Mouse (Mus musculus) C2C12 (cell line): ENCODE measurements around the gene Gnao1. TPM values are rescaled to one million over a fixed set of nuclear protein-coding genes. Genes with fewer than 3 reads are reported as not detected.

Source experiments
- H3K27me3 ChIP-seq: one replicate; pipeline ENCODE4 v1.6.1; 2011; ENCODE audit not compliant: control insufficient read depth, insufficient read depth, insufficient read length
- H3K36me3 ChIP-seq: one replicate; pipeline ENCODE4 v1.6.1; 2011; ENCODE audit not compliant: control insufficient read depth, insufficient read depth
- H3K4me3 ChIP-seq: one replicate; pipeline ENCODE4 v1.5.1; 2011; ENCODE audit warnings: mild to moderate bottlenecking, control low read depth; ENCODE audit not compliant: poor library complexity, insufficient read depth, severe bottlenecking
- H3K79me2 ChIP-seq: one replicate; pipeline ENCODE4 v1.6.1; 2011; ENCODE audit not compliant: control insufficient read depth, insufficient read depth
- H3K79me3 ChIP-seq: one replicate; pipeline ENCODE4 v1.6.1; 2011; ENCODE audit warnings: low read depth, control low read depth
- H3ac ChIP-seq: one replicate; pipeline ENCODE3; 2011; ENCODE audit warnings: low read depth; ENCODE audit not compliant: control insufficient read depth, insufficient read length
- CEBPB ChIP-seq: IDR thresholded peaks from one replicate; pipeline ENCODE4 v1.6.1; 2011; ENCODE audit warnings: low read depth, mild to moderate bottlenecking, control low read depth, moderate library complexity
- CTCF ChIP-seq: IDR thresholded peaks from one replicate; pipeline ENCODE4 v1.5.1; 2011; ENCODE audit not compliant: control insufficient read depth, insufficient read depth, insufficient read length
- FOSL1 ChIP-seq: IDR thresholded peaks from one replicate; pipeline ENCODE4 v1.8.0; 2011; ENCODE audit warnings: mild to moderate bottlenecking, low read length; ENCODE audit not compliant: poor library complexity, insufficient read depth, severe bottlenecking
- MAX ChIP-seq: IDR thresholded peaks from one replicate; pipeline ENCODE4 v1.6.1; 2011; ENCODE audit warnings: mild to moderate bottlenecking, control low read depth
- MYOD1 ChIP-seq: IDR thresholded peaks from one replicate; pipeline ENCODE4 v1.6.1; 2011; ENCODE audit warnings: low read depth; ENCODE audit not compliant: control insufficient read depth, insufficient read length
- MYOG ChIP-seq: IDR thresholded peaks from one replicate; pipeline ENCODE4 v1.6.1; 2011; ENCODE audit not compliant: control insufficient read depth, insufficient read length; ENCODE audit errors: extremely low read depth
- USF1 ChIP-seq: IDR thresholded peaks from one replicate; pipeline ENCODE4 v1.6.1; 2011; ENCODE audit warnings: low read depth, mild to moderate bottlenecking, control low read depth, moderate library complexity
- polyA plus RNA-seq: library from polyadenylated mRNA; unstranded; fragments of >200 nt; fragmentation: generic; extraction: Trizol; gene quantifications from one replicate; pipeline ENCODE4 v1.2.1, GENCODE M21; 2012; ENCODE audit warnings: missing spikeins

The Gnao1 gene
- polyA plus RNA-seq, 1 experiment: 20.5 TPM

- Histone ChIP-seq H3K79me3 (no peaks in the 10 kb centered on the region), H3K27me3 (no peaks in the 10 kb centered on the region), H3ac (no peak overlapping the region), H3K36me3 (no peaks in the 10 kb centered on the region), H3K4me3 (no peak overlapping the region), H3K79me2 (no peaks in the 10 kb centered on the region)
- TF ChIP-seq MYOD1 (no peak), MYOG (no peak), USF1 (no peak), FOSL1 (no peak)
Measured at GRCm38 (mm10) chr8:93919422-93919821, 109.7 kb downstream of the Gnao1 start.

- Histone ChIP-seq H3K79me2 (no peaks in the 10 kb centered on the region), H3K27me3 (no peaks in the 10 kb centered on the region), H3K36me3 (no peaks in the 10 kb centered on the region), H3K4me3 (no peak overlapping the region), H3K79me3 (no peaks in the 10 kb centered on the region), H3ac (no peak overlapping the region)
- TF ChIP-seq FOSL1 (no peak), CEBPB (no peak), MAX (no peak), MYOD1 (no peak), USF1 (no peak), MYOG (no peak), CTCF (no peak)
Measured at GRCm38 (mm10) chr8:93919916-93920589, 110.3 kb downstream of the Gnao1 start.

GRCm38 (mm10) chr8:93920590-93920948 lies 110.8 kb downstream of the Gnao1 start:
- H3K79me2 ChIP-seq: no peaks in the 10 kb centered on the region
- H3K79me3 ChIP-seq: no peaks in the 10 kb centered on the region
- H3K4me3 ChIP-seq: no peak overlapping the region
- H3ac ChIP-seq: no peak overlapping the region
- H3K36me3 ChIP-seq: no peaks in the 10 kb centered on the region
- no peaks in the 10 kb centered on the region for H3K27me3 ChIP-seq
- TF ChIP-seq MYOD1 (no peak), CTCF (no peak), USF1 (no peak), MYOG (no peak), MAX (no peak), CEBPB (no peak), FOSL1 (no peak)

GRCm38 (mm10) chr8:93923897-93924334 lies 114.2 kb downstream of the Gnao1 start:
- TF ChIP-seq MYOD1 (no peak), MYOG (no peak), CEBPB (no peak), FOSL1 (no peak), CTCF (no peak), USF1 (no peak), MAX (no peak)
- Histone ChIP-seq H3K79me3 (no peaks in the 10 kb centered on the region), H3K36me3 (no peaks in the 10 kb centered on the region), H3ac (no peak overlapping the region), H3K27me3 (no peaks in the 10 kb centered on the region), H3K4me3 (no peak overlapping the region), H3K79me2 (no peaks in the 10 kb centered on the region)

GRCm38 (mm10) chr8:93925513-93925912 lies 115.7 kb downstream of the Gnao1 start:
- Histone ChIP-seq H3K27me3 (no peaks in the 10 kb centered on the region), H3K36me3 (no peaks in the 10 kb centered on the region), H3K79me3 (no peaks in the 10 kb centered on the region), H3ac (no peak overlapping the region), H3K4me3 (no peak overlapping the region), H3K79me2 (no peaks in the 10 kb centered on the region)
- no peak for TF ChIP-seq MYOG
- TF ChIP-seq MAX: no peak
- TF ChIP-seq MYOD1: no peak
- no peak for TF ChIP-seq CEBPB
- no peak for TF ChIP-seq FOSL1
- TF ChIP-seq USF1: no peak
- no peak for TF ChIP-seq CTCF

GRCm38 (mm10) chr8:93929233-93929632 lies 119.5 kb downstream of the Gnao1 start:
- Histone ChIP-seq H3K79me3 (no peaks in the 10 kb centered on the region), H3K27me3 (no peaks in the 10 kb centered on the region), H3K4me3 (no peak overlapping the region), H3K79me2 (no peaks in the 10 kb centered on the region), H3K36me3 (no peaks in the 10 kb centered on the region), H3ac (no peak overlapping the region)
- TF ChIP-seq FOSL1 (no peak), CEBPB (no peak), USF1 (no peak), CTCF (no peak), MYOG (no peak), MAX (no peak), MYOD1 (no peak)
